Mouse (Mus musculus): ENCODE data around the gene Gm20388. TPM values are rescaled to one million over a fixed set of nuclear protein-coding genes. Genes with fewer than 3 reads are reported as not detected.

Gene Gm20388
- total RNA-seq, 2 experiments from 2014 or later, result 11.4 to 18.1 TPM

DNA sequence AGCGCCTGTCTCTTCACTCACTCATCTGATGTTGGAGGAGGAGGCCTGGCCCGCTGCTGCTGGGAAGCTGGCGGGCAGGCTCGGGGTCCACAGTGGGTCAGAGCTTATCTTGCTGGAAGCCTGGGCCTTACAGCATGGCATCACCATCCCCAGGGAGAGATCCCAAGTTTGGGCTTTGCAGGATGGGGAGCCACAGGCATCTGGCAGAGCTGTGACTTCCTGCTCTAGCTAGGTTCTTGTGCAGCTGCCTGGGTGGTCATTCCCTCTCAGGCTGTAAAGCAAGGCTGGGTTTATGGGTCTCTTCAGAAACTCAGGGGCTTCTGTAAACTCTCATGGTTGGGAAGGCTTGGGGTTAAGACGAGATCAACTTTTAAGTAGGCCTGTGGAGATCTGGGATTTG lies 2169.7 kb downstream of the Gm20388 start:
- no peak for ATAC-seq (replicated peaks; ENCODE audit: low FRiP score, low TSS enrichment, poor library complexity, severe bottlenecking)

DNA sequence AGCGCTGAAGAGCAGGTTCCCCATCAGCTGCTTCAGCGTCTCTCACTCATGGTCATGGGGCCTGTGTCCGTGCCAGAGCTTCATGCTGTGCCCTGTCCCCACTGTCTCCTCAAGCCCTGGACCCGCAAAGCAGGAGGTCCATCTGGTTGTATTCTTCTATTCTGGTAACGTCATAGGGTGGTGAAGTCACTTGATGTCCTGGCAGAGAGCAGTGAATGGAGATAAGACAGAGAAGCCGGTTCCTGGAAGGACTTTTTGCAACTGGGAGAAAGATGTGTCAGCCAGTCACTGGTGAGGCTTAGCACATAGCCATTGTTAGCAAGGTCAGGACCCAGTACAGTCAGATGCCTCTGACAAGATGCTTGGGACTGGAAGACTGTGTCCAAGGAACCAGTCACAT lies 2172.8 kb downstream of the Gm20388 start:
- ATAC-seq (replicated peaks; ENCODE audit: low FRiP score, low TSS enrichment, poor library complexity, severe bottlenecking), result no peak

DNA sequence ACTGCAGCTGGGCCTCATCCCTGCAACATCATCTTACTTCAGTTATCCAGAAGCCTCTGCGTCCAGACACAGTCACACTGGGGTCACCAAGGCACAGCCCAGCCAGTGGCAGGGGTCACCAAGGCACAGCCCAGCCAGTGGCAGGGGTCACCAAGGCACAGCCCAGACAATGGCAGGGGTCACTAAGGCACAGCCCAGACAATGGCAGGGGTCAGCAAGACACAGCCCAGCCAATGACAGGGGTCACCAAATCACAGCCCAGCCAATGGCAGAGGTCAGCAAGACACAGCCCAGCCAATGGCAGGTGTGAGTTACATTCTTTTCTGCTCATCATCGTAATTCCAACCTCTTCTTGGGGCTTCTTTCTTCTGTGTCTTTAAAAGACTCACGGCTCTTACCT lies 2173.5 kb downstream of the Gm20388 start:
- ATAC-seq (replicated peaks; ENCODE audit: low FRiP score, low TSS enrichment, poor library complexity, severe bottlenecking), result no peak

DNA sequence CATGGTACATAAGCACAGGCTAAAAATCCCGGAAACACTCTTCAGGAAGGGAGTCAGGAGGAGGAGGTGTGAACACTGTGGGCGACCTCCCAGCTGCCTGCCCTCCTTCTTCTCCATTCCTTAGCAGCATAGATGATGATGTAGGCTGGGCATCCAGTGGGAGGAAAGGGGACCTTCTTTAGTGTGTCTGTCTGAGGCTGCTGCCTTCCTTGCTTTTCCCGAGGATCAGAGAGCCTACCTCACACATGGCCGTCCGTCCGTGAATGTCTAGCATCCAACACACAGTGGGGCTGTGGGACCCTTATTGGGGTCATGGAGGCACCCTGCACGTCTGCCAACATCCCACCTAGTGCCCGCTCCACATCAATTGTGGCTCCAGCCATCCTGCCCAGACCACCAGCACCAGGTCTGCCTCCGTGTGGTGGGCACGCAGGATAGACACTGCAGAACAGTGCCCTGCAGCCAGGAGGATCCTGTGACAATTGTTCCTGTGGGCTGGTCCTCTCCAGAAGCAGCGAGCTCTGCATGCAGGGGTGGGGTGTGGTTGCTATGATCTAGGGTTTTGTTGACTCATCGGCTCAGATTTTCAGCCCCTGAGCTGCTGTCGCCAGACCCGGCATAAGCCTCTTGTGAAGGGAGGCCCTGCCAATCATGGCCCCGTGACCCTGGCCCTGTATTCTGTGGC lies 2174.2 kb downstream of the Gm20388 start:
- no peak for ATAC-seq (replicated peaks; ENCODE audit: low FRiP score, low TSS enrichment, poor library complexity, severe bottlenecking)

GRCm38 (mm10) chr8:122086064-122086463 lies 2175.4 kb downstream of the Gm20388 start:
- no peak for ATAC-seq (replicated peaks; ENCODE audit: low FRiP score, low TSS enrichment, poor library complexity, severe bottlenecking)

DNA sequence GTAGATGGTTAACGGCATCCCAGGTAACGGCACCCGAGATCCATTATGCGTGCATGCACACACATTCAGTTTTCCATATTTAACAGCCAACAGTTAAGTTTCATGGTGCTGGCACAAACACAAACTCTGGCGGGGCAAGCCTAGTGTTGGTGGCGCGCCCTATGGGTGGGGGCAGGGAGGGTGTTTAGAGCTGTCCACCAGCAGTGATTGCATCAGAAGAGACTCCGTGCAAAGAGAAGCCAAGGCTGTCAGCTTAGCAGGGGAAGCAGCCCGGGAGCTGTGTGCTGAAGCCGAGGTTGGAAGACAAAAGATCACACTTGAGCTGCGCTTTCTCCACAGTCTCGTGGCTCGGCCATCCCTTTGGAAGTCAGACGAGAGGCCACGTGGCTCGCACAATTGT lies 2178.0 kb downstream of the Gm20388 start:
- no peak for ATAC-seq (replicated peaks; ENCODE audit: low FRiP score, low TSS enrichment, poor library complexity, severe bottlenecking)

- ATAC-seq (replicated peaks; ENCODE audit: low FRiP score, low TSS enrichment, poor library complexity, severe bottlenecking), result no peak
Observed at GRCm38 (mm10) chr8:122089186-122089700, 2178.6 kb downstream of the Gm20388 start.

DNA sequence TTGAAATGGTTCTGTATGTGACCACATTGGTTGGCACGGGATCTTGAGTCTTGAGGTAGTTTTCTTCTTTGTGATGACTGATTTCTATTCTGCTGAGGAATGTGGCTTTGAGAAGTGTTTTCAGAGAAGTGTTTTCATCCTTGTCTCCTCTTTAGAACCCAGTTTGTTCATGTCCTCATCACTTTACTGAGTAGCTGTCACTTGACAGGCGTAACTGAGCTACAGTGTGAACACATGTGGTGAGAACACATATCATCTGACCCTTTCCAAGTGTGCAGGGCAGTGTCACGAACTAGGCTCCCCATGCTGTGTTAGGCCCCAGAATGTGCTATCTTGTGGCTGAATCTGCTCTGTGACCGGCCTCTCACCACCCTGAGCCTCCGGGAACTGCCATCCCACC lies 2181.8 kb downstream of the Gm20388 start:
- no peak for ATAC-seq (replicated peaks; ENCODE audit: low FRiP score, low TSS enrichment, poor library complexity, severe bottlenecking)

DNA sequence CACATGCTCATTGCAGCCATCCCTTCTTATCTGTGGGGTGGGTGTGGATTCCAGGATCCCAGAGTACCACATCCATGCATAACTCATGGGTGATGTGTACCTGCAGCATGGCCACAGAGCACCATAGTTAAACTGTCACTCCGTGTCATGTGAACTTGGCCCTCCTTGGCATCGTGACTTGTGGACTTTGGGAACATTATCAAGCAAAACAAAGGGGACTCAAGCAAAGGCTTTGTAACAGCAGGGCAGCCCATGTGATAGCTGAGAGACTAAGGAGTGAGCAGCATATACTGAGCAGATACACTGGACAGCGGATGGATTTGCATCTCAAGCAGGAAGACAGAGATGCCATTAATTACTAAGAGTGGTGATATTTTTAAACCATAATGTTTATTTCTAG lies 2188.1 kb downstream of the Gm20388 start:
- ATAC-seq (replicated peaks; ENCODE audit: low FRiP score, low TSS enrichment, poor library complexity, severe bottlenecking), result no peak

DNA sequence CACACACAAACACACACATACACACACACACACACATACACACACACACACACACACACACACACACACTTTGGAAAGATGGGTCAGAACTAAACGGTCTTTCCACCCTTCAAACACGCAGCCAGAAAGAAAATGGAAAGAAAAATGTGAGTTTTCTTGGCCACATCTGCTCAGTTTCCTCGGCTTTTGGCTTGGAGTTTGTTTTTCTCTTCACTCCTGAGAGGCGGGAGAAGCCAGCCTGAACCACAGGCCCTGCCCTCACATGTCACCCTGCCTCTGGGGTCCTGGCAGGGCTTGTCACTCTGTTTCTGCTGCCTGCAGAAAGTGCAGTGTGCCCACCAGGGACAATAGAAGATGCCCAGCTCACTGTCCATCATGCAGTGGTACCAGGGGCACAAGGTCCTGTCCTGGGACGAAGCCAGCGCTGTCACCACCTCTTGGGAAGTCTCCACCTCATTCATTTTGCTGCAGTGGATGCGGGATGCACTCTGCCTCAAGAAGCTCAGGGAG lies 2189.1 kb downstream of the Gm20388 start:
- no peak for ATAC-seq (replicated peaks; ENCODE audit: low FRiP score, low TSS enrichment, poor library complexity, severe bottlenecking)

DNA sequence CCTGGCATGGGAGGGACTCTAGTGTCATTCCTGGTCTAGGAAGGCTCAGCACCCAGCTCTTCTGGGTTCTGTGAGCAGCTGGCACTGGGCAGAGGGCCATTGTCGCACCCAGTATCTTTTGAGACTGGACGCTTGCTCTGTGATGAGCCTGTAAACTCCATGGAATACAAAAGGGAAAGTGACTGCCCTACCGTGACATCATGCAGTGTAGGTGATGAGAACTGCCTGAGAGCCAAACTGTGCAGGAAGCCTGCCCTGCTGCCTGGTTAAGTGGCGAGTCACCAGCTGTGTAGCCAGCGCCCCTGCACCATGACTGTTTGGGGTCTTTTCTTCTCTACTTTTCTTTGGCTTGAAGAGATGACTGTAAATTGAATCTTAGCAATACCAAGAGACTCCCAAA lies 2191.2 kb downstream of the Gm20388 start:
- ATAC-seq (replicated peaks; ENCODE audit: low FRiP score, low TSS enrichment, poor library complexity, severe bottlenecking), result no peak

- no peak for ATAC-seq (replicated peaks; ENCODE audit: low FRiP score, low TSS enrichment, poor library complexity, severe bottlenecking)
Observed at GRCm38 (mm10) chr8:122102286-122102685, 2191.6 kb downstream of the Gm20388 start.

DNA sequence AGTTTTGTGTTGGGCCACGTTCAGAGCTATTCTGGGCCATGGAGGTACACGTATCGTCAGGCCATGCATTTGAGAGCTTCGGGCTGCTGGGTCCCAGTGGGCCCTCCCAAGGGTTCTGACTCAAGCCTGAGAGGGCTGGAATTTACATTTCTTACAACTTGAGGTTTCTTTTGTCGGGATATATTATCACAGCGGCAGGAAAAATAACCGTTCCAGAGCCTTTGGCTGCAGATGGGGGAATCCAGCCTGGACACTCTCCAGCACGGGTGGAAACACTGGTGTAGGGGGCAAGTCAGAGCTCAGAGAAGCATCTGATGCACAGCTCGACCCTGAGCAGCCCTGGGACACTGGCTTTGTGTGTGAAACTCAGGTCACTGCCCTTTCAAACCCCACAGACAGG lies 2192.6 kb downstream of the Gm20388 start:
- ATAC-seq (replicated peaks; ENCODE audit: low FRiP score, low TSS enrichment, poor library complexity, severe bottlenecking), result no peak

DNA sequence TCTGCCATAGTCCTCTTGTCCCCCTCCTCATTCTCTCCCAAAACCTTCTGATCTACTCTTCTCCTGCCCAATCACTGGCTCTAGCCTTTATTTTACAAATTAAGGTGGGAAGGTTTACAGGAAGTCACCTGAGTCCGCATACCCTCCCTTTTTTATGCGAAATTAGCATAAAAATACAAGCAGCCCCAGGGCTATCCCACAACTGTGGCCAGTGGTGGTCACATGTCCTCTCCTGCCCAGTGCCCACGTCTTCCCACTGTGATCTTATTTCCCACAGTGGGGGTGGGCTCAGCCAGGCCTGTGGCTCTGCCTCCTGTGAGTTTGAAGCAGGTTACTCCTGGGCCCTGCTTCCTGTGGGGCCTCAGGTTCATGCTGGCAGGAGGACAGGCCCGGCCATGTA lies 2194.0 kb downstream of the Gm20388 start:
- ATAC-seq (replicated peaks; ENCODE audit: low FRiP score, low TSS enrichment, poor library complexity, severe bottlenecking), result no peak

DNA sequence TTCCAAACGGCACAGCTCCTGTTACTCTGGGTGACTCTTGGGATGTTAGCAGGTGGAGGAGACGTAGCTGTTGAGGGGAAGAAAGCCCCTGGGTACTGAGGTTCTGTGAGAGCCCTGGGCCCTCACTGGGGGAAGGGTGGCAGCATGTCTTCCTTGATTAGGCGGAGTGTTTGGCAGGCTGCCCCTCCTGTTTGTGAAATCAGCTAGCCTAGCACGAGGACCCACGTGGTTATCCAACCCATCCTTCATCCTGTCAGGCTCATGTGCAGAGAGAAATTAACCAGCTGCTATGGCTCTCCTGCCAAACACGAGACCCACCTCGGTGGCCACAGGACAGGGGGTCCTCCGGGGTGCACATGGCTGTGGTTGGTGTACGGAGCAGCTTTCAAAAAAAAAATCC lies 2195.6 kb downstream of the Gm20388 start:
- no peak for ATAC-seq (replicated peaks; ENCODE audit: low FRiP score, low TSS enrichment, poor library complexity, severe bottlenecking)

DNA sequence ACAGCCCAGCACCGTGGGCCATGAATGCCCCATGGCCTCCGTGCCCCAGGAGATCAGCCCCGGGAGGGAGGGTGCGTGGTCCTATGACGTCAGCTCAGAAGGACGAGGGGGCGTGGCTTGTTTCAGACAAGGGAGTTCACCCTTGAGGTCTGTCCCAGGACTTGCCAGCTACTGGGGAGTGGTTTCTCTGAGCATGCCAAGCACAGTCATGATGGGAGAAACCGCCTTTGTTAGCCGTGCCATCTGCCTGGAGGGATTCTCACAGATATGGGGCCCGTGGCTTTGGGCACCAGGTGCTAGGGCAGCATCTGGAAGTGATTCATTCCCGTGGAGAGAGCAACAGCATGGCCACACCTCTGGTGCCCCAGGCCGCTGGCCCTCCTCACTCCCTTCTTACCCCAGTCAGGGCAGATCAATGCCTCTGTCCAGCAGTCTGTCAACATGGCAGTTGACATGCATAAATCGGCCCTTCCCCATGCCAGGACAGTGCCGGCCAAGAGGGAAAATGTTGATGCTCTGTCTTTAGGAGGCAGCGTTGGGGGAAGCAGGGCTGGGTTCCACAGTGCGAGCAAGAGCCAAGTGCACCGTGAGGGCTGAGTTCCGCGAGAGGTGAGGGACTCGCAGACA lies 2199.7 kb downstream of the Gm20388 start:
- 0 out of 2 replicates have a peak, but pooled peaks have one; percentile 39 for ATAC-seq (replicated peaks; ENCODE audit: low FRiP score, low TSS enrichment, poor library complexity, severe bottlenecking)

DNA sequence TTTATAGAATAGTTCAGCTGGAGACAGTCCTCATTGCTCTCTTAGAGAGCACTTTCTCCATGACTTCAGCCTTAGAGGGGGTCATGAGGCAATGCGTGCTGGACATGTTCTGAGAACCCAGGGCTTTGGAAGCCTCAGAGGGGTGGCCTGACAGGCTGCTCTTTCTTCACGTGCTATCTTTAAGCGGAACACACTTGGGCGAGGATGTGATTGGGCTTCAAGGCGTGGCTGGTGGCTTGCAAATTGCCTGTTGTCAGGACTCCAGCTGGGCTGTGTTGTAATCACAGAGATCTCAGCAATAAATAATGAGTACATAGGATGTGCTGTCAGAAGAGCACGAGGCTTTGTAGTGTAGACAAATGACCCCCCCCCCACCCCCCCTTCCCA lies 2200.2 kb downstream of the Gm20388 start:
- no peak for ATAC-seq (replicated peaks; ENCODE audit: low FRiP score, low TSS enrichment, poor library complexity, severe bottlenecking)

GRCm38 (mm10) chr8:122111745-122112144 lies 2201.1 kb downstream of the Gm20388 start:
- ATAC-seq (replicated peaks; ENCODE audit: low FRiP score, low TSS enrichment, poor library complexity, severe bottlenecking), result no peak

DNA sequence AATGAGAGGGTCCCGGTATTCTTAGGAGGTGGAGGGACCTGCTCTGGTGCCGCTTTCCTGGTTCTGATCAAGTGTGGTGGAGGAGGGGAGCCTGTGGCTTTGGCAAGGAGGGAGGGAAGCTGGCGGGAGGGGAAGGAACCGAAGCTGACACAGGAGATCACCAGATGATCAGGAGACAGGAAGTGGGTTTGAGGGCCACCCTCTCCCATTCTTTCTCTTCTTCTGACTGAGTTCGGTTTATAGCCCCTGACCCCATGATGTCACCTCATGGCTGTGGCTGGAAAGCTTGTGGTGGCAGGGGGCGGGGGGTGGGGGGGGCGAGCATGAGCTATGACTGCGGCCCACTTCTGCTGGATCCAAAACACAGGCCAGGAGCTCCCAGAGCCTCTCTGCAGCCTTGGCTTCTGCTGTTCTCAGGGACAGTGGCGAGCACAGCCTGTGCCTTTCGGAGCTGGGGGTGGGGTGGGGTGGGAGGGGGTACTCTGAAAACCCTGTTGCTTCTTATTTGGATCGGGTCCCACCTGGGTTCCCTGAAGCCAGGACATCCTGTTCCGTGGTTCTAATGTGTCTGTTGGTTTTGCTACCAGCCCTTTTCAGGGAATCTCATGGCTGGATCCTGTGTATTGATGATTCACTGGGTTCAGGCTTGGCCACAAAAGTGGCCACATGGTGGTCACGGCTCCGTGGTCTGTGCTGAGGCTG lies 2201.8 kb downstream of the Gm20388 start:
- no peak for ATAC-seq (replicated peaks; ENCODE audit: low FRiP score, low TSS enrichment, poor library complexity, severe bottlenecking)

- ATAC-seq (replicated peaks; ENCODE audit: low FRiP score, low TSS enrichment, poor library complexity, severe bottlenecking), result no peak
Observed at GRCm38 (mm10) chr8:122114890-122115289, 2204.2 kb downstream of the Gm20388 start.

Data from megakaryocyte-erythroid progenitor cell, adult 5-6 weeks (primary cell).